16 mouse cellular contexts compared by ENCODE assay signal in genomic region chr8:92021521-92021920, GRCm38 (mm10).
"Had no signal": no experiment of that assay in that cellular context is flagged by ENCODE, and none has a peak within 500 bp of the region (broad histone marks: within the 10 kb centered on the region; RNA-seq: fewer than 3 reads in every experiment).

No protein-coding gene starts in this region.

- DNase-seq: cerebellum, adult 9-10 months; cerebellum, adult 9-11 months; cerebellum, postnatal 10 days; cerebellum, postnatal 14 days; cerebellum, postnatal 25 days; cerebellum, postnatal 36 days; embryo, embryonic 11 days; forebrain, postnatal 0 days; gastrocnemius, adult 2 months; gastrocnemius, postnatal 10 days; gastrocnemius, postnatal 14 days; gastrocnemius, postnatal 25 days; gastrocnemius, postnatal 36 days; heart, adult 11 months; heart, adult 18-20 months; heart, adult 2 months had no signal
